Mouse (Mus musculus) hindbrain, postnatal 0 days (tissue): ENCODE results near the gene Heg1. TPM values are rescaled to one million over a fixed set of nuclear protein-coding genes. Genes with fewer than 3 reads are reported as not detected.

ENCODE experiments used
- ATAC-seq: fragments of 200-750 bp; cut with Nextera tagmentation; 2 replicates; pipeline ENCODE4 v1.8.0; 2017; ENCODE audit warnings: mild to moderate bottlenecking, moderate TSS enrichment, moderate library complexity
- DNase-seq: peaks from one replicate; pipeline ENCODE4 v3.0.0-alpha.2; 2015; ENCODE audit warnings: low spot score
- H3K27ac ChIP-seq: fragments of 300-500 bp; sonication (generic); 2 replicates; pipeline ENCODE4 v1.5.1; 2014; ENCODE audit warnings: mild to moderate bottlenecking
- H3K27me3 ChIP-seq: fragments of 300-500 bp; sonication (generic); 2 replicates; pipeline ENCODE4 v1.6.1; 2014; ENCODE audit warnings: low read length, mixed read lengths; ENCODE audit not compliant: insufficient read depth
- H3K36me3 ChIP-seq: fragments of 300-500 bp; sonication (generic); 2 replicates; pipeline ENCODE4 v1.6.1; 2014; ENCODE audit warnings: low read length, mixed read lengths; ENCODE audit not compliant: insufficient read depth
- H3K4me1 ChIP-seq: fragments of 300-500 bp; sonication (generic); 2 replicates; pipeline ENCODE4 v1.6.1; 2014; ENCODE audit warnings: antibody characterized with exemption, low read length, mixed read lengths; ENCODE audit not compliant: insufficient read depth
- H3K4me2 ChIP-seq: fragments of 300-500 bp; sonication (generic); 2 replicates; pipeline ENCODE4 v1.6.1; 2014; ENCODE audit warnings: low read depth, mild to moderate bottlenecking, low read length, moderate library complexity, mixed read lengths
- H3K4me3 ChIP-seq: fragments of 300-500 bp; sonication (generic); 2 replicates; pipeline ENCODE4 v1.5.1; 2014; ENCODE audit warnings: low read length
- H3K9ac ChIP-seq: fragments of 300-500 bp; sonication (generic); replicated peaks from 2 replicates; pipeline ENCODE4 v1.6.1; 2014; ENCODE audit warnings: mild to moderate bottlenecking, low read length, moderate library complexity, mixed read lengths
- H3K9me3 ChIP-seq: fragments of 300-500 bp; sonication (generic); 2 replicates; pipeline ENCODE4 v1.6.1; 2016; ENCODE audit warnings: low read length, mixed read lengths
- CTCF ChIP-seq: IDR thresholded peaks from 2 replicates; pipeline ENCODE4 v1.5.1; 2016; ENCODE audit warnings: antibody characterized with exemption, control low read depth, low read depth
- WGBS: fragments of 180-500 bp; shearing (Covaris S2); extraction: QIAGEN DNeasy Blood & Tissue Kit; methylation state at CpG from one replicate; pipeline ENCODE4 v1.1.7; 2014; 5-methylcytosine and 5-hydroxymethylcytosine counted together
- polyA plus RNA-seq: library from polyadenylated mRNA; unstranded; fragments of >200 nt; fragmentation: Nextera tagmentation; extraction: Ambion mirVana; gene quantifications from 2 replicates; pipeline ENCODE4 v1.2.1, GENCODE M21; 2015
- total RNA-seq: library from RNA; depleted of rRNA; stranded (reverse); fragments of >200 nt; gene quantifications from 2 replicates; pipeline ENCODE4 v1.2.3, GENCODE M21; 2014

The Heg1 gene
- total and polyA plus RNA-seq, 2 experiments from 2014 or later: 8.1 to 30.4 TPM

- Histone ChIP-seq H3K4me3 (no peak overlapping the region), H3K4me1 (no peaks in the 10 kb centered on the region), H3K4me2 (no peak overlapping the region), H3K36me3 (no peaks in the 10 kb centered on the region), H3K27ac (no peak overlapping the region), H3K9me3 (no peaks in the 10 kb centered on the region), H3K9ac (no peak overlapping the region), H3K27me3 (no peaks in the 10 kb centered on the region)
- ATAC-seq (no peak), DNase-seq (no peak)
- TF ChIP-seq CTCF: no peak
- WGBS: 69% methylated on average over 15 of the region's 15 CpGs
Observed at GRCm38 (mm10) chr16:33766757-33767156, 82.6 kb downstream of the Heg1 start.

- Histone ChIP-seq H3K27ac (no peak overlapping the region), H3K4me2 (no peak overlapping the region), H3K36me3 (no peaks in the 10 kb centered on the region), H3K4me3 (no peak overlapping the region), H3K9ac (no peak overlapping the region), H3K9me3 (no peaks in the 10 kb centered on the region), H3K27me3 (no peaks in the 10 kb centered on the region), H3K4me1 (no peaks in the 10 kb centered on the region)
- no peak for DNase-seq
- no peak for TF ChIP-seq CTCF
- ATAC-seq: no peak
- WGBS: 83% methylated on average over 3 of the region's 3 CpGs
Observed at GRCm38 (mm10) chr16:33768491-33769278, 84.5 kb downstream of the Heg1 start.

GRCm38 (mm10) chr16:33769848-33770247, 85.7 kb downstream of the Heg1 start:
- no peaks in the 10 kb centered on the region for H3K36me3 ChIP-seq
- DNase-seq (no peak), ATAC-seq (no peak)
- WGBS: 90% methylated on average over 7 of the region's 7 CpGs
- no peaks in the 10 kb centered on the region for H3K27me3 ChIP-seq
- no peak overlapping the region for H3K4me3 ChIP-seq
- H3K4me1 ChIP-seq: no peaks in the 10 kb centered on the region
- H3K4me2 ChIP-seq: no peak overlapping the region
- H3K27ac ChIP-seq: no peak overlapping the region
- no peaks in the 10 kb centered on the region for H3K9me3 ChIP-seq
- H3K9ac ChIP-seq: no peak overlapping the region
- TF ChIP-seq CTCF: no peak

GRCm38 (mm10) chr16:33770778-33771454, 86.7 kb downstream of the Heg1 start:
- DNase-seq (no peak), ATAC-seq (no peak)
- H3K36me3 ChIP-seq: no peaks in the 10 kb centered on the region
- no peaks in the 10 kb centered on the region for H3K4me1 ChIP-seq
- H3K27ac ChIP-seq: no peak overlapping the region
- H3K9me3 ChIP-seq: no peaks in the 10 kb centered on the region
- no peaks in the 10 kb centered on the region for H3K27me3 ChIP-seq
- no peak overlapping the region for H3K4me3 ChIP-seq
- H3K9ac ChIP-seq: no peak overlapping the region
- no peak overlapping the region for H3K4me2 ChIP-seq
- WGBS: 94% methylated on average over 4 of the region's 4 CpGs
- TF ChIP-seq CTCF: no peak

GRCm38 (mm10) chr16:33772809-33773208, 88.6 kb downstream of the Heg1 start:
- no peak overlapping the region for H3K27ac ChIP-seq
- no peaks in the 10 kb centered on the region for H3K9me3 ChIP-seq
- no peak for TF ChIP-seq CTCF
- no peaks in the 10 kb centered on the region for H3K4me1 ChIP-seq
- WGBS: 91% methylated on average over 5 of the region's 5 CpGs
- no peaks in the 10 kb centered on the region for H3K27me3 ChIP-seq
- no peaks in the 10 kb centered on the region for H3K36me3 ChIP-seq
- no peak for ATAC-seq
- no peak overlapping the region for H3K4me3 ChIP-seq
- no peak overlapping the region for H3K9ac ChIP-seq
- DNase-seq: no peak
- no peak overlapping the region for H3K4me2 ChIP-seq

- ATAC-seq (no peak), DNase-seq (no peak)
- no peaks in the 10 kb centered on the region for H3K9me3 ChIP-seq
- 53% methylated on average over 3 of the region's 3 CpGs for WGBS
- H3K4me3 ChIP-seq: no peak overlapping the region
- H3K4me1 ChIP-seq: no peaks in the 10 kb centered on the region
- H3K27me3 ChIP-seq: no peaks in the 10 kb centered on the region
- H3K27ac ChIP-seq: no peak overlapping the region
- no peak overlapping the region for H3K4me2 ChIP-seq
- no peak for TF ChIP-seq CTCF
- H3K9ac ChIP-seq: no peak overlapping the region
- no peaks in the 10 kb centered on the region for H3K36me3 ChIP-seq
Observed at GRCm38 (mm10) chr16:33774972-33775371, 90.8 kb downstream of the Heg1 start.
